Mouse (Mus musculus): ENCODE measurements at regions not wholly inside any gene's neighbourhood (a gene's known extent, or its start where the extent isn't known, plus 50 kb on each side); places are given as distances from the start of the nearest gene placed in this dataset.

DNA sequence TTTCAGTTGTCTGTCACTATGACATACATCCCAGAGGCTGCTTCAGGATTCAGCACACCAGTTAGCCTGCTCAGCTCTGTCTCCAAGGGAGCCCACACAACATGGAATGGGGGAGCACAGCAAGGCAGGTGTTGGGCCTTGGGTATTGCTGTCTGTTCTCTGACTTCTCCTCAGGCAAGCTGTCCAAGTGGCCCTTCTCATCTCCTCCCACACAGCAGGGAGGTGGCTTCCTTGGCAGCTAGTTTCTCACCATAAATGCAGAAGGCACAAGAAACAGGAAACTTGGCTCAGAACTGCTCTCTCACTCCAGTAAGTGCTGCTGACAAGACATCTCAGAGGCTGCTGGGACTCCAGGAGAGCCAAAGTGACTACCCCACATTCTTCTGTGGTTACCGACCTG is 64.6 kb downstream of the Htr5a start:
- no peak overlapping the region for H3K9ac ChIP-seq
- no peaks in the 10 kb centered on the region for H3K4me1 ChIP-seq (replicated peaks; ENCODE audit: control insufficient read depth, insufficient read depth, low read length)
- H3K36me3 ChIP-seq (replicated peaks; ENCODE audit: control insufficient read depth, insufficient read depth): no peaks in the 10 kb centered on the region
- no peak overlapping the region for H3K4me3 ChIP-seq (replicated peaks; ENCODE audit: low read length)
- DNase-seq (ENCODE audit: low spot score) (no peak), ATAC-seq (ENCODE audit: low FRiP score) (no peak)
- H3K9me3 ChIP-seq (ENCODE audit: control insufficient read depth, low read length): no peaks in the 10 kb centered on the region
- 84% methylated on average over 1 of the region's 1 CpGs for WGBS
- H3K27ac ChIP-seq: no peak overlapping the region
- no peak overlapping the region for H3K4me2 ChIP-seq (replicated peaks)
- no peaks in the 10 kb centered on the region for H3K27me3 ChIP-seq (ENCODE audit: control insufficient read depth, insufficient read depth, low read length)

DNA sequence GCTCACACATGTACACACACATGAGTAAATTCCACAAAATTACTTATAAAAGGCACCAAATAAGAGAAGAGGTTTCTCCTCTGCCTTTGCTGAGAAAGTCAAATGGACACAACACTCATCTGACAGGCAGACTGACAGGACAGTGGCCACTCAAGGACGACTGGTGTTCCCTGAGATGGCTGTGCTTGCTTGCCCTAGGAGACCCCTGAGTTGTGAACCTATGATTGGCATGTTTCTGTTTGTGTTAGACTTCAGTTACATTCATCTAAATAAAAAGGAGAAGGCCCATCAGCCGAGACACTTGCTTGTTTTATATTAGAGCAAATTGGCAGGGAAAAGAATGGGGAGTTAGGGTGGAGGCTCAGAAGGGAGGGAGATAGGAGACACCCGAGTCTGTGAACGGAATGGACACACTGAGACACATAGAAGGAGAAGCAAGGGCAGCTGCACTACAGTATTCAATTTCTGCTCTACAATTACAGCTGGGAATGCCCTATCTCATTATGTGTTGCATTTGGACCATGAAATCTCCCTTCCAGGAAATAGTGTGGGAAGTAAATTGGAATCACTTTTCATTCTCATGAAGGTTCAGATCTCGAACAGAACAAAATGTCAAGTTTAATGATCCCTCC is 66.5 kb downstream of the Htr5a start:
- Histone ChIP-seq H3K4me2 (replicated peaks) (no peak overlapping the region), H3K4me3 (replicated peaks; ENCODE audit: low read length) (no peak overlapping the region), H3K4me1 (replicated peaks; ENCODE audit: control insufficient read depth, insufficient read depth, low read length) (no peaks in the 10 kb centered on the region), H3K9ac (no peak overlapping the region), H3K27ac (peak overlapping the region; percentile 26; the same call in 1 of the 2 replicates), H3K36me3 (replicated peaks; ENCODE audit: control insufficient read depth, insufficient read depth) (no peaks in the 10 kb centered on the region), H3K9me3 (ENCODE audit: control insufficient read depth, low read length) (no peaks in the 10 kb centered on the region), H3K27me3 (ENCODE audit: control insufficient read depth, insufficient read depth, low read length) (no peaks in the 10 kb centered on the region)
- no peak for ATAC-seq (ENCODE audit: low FRiP score)
- WGBS: 65% methylated on average over 5 of the region's 5 CpGs
- DNase-seq (ENCODE audit: low spot score): no peak

Measured in hindbrain, embryonic 14.5 days (tissue).